Mouse (Mus musculus): ENCODE results near the gene Cyp2u1. TPM values are rescaled to one million over a fixed set of nuclear protein-coding genes. Genes with fewer than 3 reads are reported as not detected.

The Cyp2u1 gene
- polyA plus RNA-seq, 1 experiment from 2014 or later, result 8.1 TPM

- no peak for ATAC-seq (replicated peaks)
- no peak overlapping the region for H3K4me2 ChIP-seq
- no peak overlapping the region for H3K9ac ChIP-seq
- H3K36me3 ChIP-seq (replicated peaks), result no peaks in the 10 kb centered on the region
- no peaks in the 10 kb centered on the region for H3K4me1 ChIP-seq
- 87% methylated on average over 5 of the region's 5 CpGs for WGBS
- H3K27me3 ChIP-seq (replicated peaks), result no peaks in the 10 kb centered on the region
- H3K9me3 ChIP-seq, result no peaks in the 10 kb centered on the region
- no peak overlapping the region for H3K27ac ChIP-seq
- H3K4me3 ChIP-seq, result no peak overlapping the region
Measured at GRCm38 (mm10) chr3:131247851-131248250, 55.2 kb downstream of the Cyp2u1 start.

- H3K27ac ChIP-seq, result no peak overlapping the region
- no peak overlapping the region for H3K9ac ChIP-seq
- no peak overlapping the region for H3K4me3 ChIP-seq
- 79% methylated on average over 6 of the region's 6 CpGs for WGBS
- no peaks in the 10 kb centered on the region for H3K36me3 ChIP-seq (replicated peaks)
- no peak for ATAC-seq (replicated peaks)
- no peaks in the 10 kb centered on the region for H3K9me3 ChIP-seq
- H3K4me1 ChIP-seq, result no peaks in the 10 kb centered on the region
- no peaks in the 10 kb centered on the region for H3K27me3 ChIP-seq (replicated peaks)
- no peak overlapping the region for H3K4me2 ChIP-seq
Measured at GRCm38 (mm10) chr3:131247447-131247846, 55.6 kb downstream of the Cyp2u1 start.

GRCm38 (mm10) chr3:131246579-131247046 is 56.4 kb downstream of the Cyp2u1 start:
- no peak overlapping the region for H3K4me2 ChIP-seq
- no peak overlapping the region for H3K27ac ChIP-seq
- no peak overlapping the region for H3K4me3 ChIP-seq
- no peaks in the 10 kb centered on the region for H3K4me1 ChIP-seq
- H3K9ac ChIP-seq, result no peak overlapping the region
- no peaks in the 10 kb centered on the region for H3K9me3 ChIP-seq
- no peaks in the 10 kb centered on the region for H3K36me3 ChIP-seq (replicated peaks)
- ATAC-seq (replicated peaks), result 0 out of 2 replicates have a peak, but pooled peaks have one; percentile 21
- no peaks in the 10 kb centered on the region for H3K27me3 ChIP-seq (replicated peaks)
- WGBS, result 94% methylated on average over 8 of the region's 8 CpGs

- Histone ChIP-seq H3K4me1 (no peaks in the 10 kb centered on the region), H3K9me3 (no peaks in the 10 kb centered on the region), H3K9ac (no peak overlapping the region), H3K27ac (no peak overlapping the region), H3K4me2 (no peak overlapping the region), H3K36me3 (replicated peaks) (no peaks in the 10 kb centered on the region), H3K27me3 (replicated peaks) (no peaks in the 10 kb centered on the region), H3K4me3 (no peak overlapping the region)
- WGBS, result 64% methylated on average over 11 of the region's 11 CpGs
- ATAC-seq (replicated peaks), result peak; percentile 76
Measured at GRCm38 (mm10) chr3:131245766-131246578, 57.1 kb downstream of the Cyp2u1 start.

Other genes with a start within 250 kb of the Cyp2u1 start
- gene Lef1, start 192.8 kb downstream of the Cyp2u1 start, polyA plus RNA-seq (2015; fragmentation: Nextera tagmentation; extraction: Ambion mirVana), result 71.4 and 79.6 TPM in 2 replicates
- 20.8 and 21.1 TPM in 2 replicates for gene Hadh, start 31.1 kb downstream of the Cyp2u1 start, polyA plus RNA-seq (2015; fragmentation: Nextera tagmentation; extraction: Ambion mirVana)
- gene Sgms2, start 188.2 kb upstream of the Cyp2u1 start, polyA plus RNA-seq (2015; fragmentation: Nextera tagmentation; extraction: Ambion mirVana), result 1.4 TPM in 2 replicates